Mouse (Mus musculus): Measurements from ENCODE around the gene Slc41a1. TPM values are rescaled to one million over a fixed set of nuclear protein-coding genes. Genes with fewer than 3 reads are reported as not detected.

Slc41a1 gene
- 1.3 and 1.5 TPM in 2 replicates for total RNA-seq (2014; rRNA removed)
- 3.0 and 5.8 TPM in 2 replicates for polyA plus RNA-seq (2012; rRNA removed)

GRCm38 (mm10) chr1:131827207-131827786, at the start of gene Slc41a1:
Slc41a1 (plus strand) TSS chr1:131827493.
- Histone ChIP-seq H3K4me3 (ENCODE audit: insufficient read depth, low read depth, low read length) (peak within 1 kb of the TSS; percentile 80), H3K36me3 (ENCODE audit: control insufficient read depth, insufficient read depth, low read length) (no peaks in the 10 kb centered on the region), H3K4me1 (ENCODE audit: control insufficient read depth, insufficient read depth, low read length) (peaks cover 11% of the 10 kb centered on the region), H3K9ac (ENCODE audit: low read depth, low read length) (peak within 1 kb of the TSS; percentile 89), H3K27ac (replicated peaks; ENCODE audit: insufficient read depth, low read depth, low read length) (peak within 1 kb of the TSS; percentile 62), H3K27me3 (ENCODE audit: control insufficient read depth, insufficient read depth, low read length) (no peaks in the 10 kb centered on the region), H3K79me2 (ENCODE audit: control insufficient read depth, insufficient read depth, low read length) (no peaks in the 10 kb centered on the region)
- no peak for TF ChIP-seq CTCF (IDR thresholded peaks at IDR 0.05; ENCODE audit: low read depth, low read length)
- TF ChIP-seq POLR2A (IDR thresholded peaks at IDR 0.05; ENCODE audit: extremely low read depth, insufficient read depth, low read length): no peak
- no peak for DNase-seq (ENCODE audit: extremely low read depth, low read depth, low spot score)
- 8% methylated on average over 25 of the region's 25 CpGs for WGBS

- peaks cover 8% of the 10 kb centered on the region for H3K4me1 ChIP-seq (ENCODE audit: control insufficient read depth, insufficient read depth, low read length)
- no peaks in the 10 kb centered on the region for H3K27me3 ChIP-seq (ENCODE audit: control insufficient read depth, insufficient read depth, low read length)
- no peak for TF ChIP-seq CTCF (IDR thresholded peaks at IDR 0.05; ENCODE audit: low read depth, low read length)
- TF ChIP-seq POLR2A (IDR thresholded peaks at IDR 0.05; ENCODE audit: extremely low read depth, insufficient read depth, low read length): no peak
- no peaks in the 10 kb centered on the region; the same call in 1 of the 2 replicates for H3K79me2 ChIP-seq (ENCODE audit: control insufficient read depth, insufficient read depth, low read length)
- no peak for DNase-seq (ENCODE audit: extremely low read depth, low read depth, low spot score)
- H3K27ac ChIP-seq (replicated peaks; ENCODE audit: insufficient read depth, low read depth, low read length): no peak overlapping the region
- peaks cover 2% of the 10 kb centered on the region; the same call in 1 of the 2 replicates for H3K36me3 ChIP-seq (ENCODE audit: control insufficient read depth, insufficient read depth, low read length)
- no peak overlapping the region for H3K9ac ChIP-seq (ENCODE audit: low read depth, low read length)
- WGBS: 86% methylated on average over 3 of the region's 3 CpGs
- no peak overlapping the region for H3K4me3 ChIP-seq (ENCODE audit: insufficient read depth, low read depth, low read length)
Measured at GRCm38 (mm10) chr1:131794591-131794990, 32.7 kb upstream of the Slc41a1 start.

DNA sequence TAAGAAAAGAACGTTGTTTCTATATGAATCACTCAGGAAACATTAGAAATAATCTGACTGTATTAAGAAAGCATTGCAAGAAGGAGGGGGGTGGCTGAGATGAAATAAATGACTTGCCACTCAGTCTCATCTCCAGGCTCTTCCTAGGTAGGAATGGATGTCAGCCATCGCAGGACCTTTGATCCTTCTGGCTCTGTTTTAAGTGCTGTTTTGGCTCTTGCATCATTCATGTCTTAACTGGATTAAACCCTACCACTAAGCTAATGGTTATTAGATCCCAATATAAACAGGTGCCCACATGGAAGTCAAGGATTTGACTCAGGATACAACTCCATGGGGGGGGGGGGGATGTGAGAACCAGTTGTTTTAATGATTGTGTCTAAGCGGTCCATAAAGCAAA, 32.1 kb upstream of the Slc41a1 start:
- peak; percentile 87 for DNase-seq (ENCODE audit: extremely low read depth, low read depth, low spot score)
- H3K36me3 ChIP-seq (ENCODE audit: control insufficient read depth, insufficient read depth, low read length): peaks cover 2% of the 10 kb centered on the region; the same call in 1 of the 2 replicates
- 58% methylated on average over 3 of the region's 3 CpGs for whole genome bisulfite sequencing

GRCm38 (mm10) chr1:131797202-131797909, 29.9 kb upstream of the Slc41a1 start, which contains the start of gene Pm20d1:
Pm20d1 (plus strand) TSS chr1:131797381.
- Histone ChIP-seq H3K27ac (replicated peaks; ENCODE audit: insufficient read depth, low read depth, low read length) (peak within 1 kb of the TSS; percentile 93), H3K36me3 (ENCODE audit: control insufficient read depth, insufficient read depth, low read length) (peaks cover 12% of the 10 kb centered on the region; the same call in 1 of the 2 replicates)

More for the DNA sequence above, 32.1 kb upstream of the Slc41a1 start:
- Histone ChIP-seq H3K4me3 (ENCODE audit: insufficient read depth, low read depth, low read length) (no peak overlapping the region), H3K4me1 (ENCODE audit: control insufficient read depth, insufficient read depth, low read length) (peaks cover 8% of the 10 kb centered on the region), H3K27me3 (ENCODE audit: control insufficient read depth, insufficient read depth, low read length) (no peaks in the 10 kb centered on the region), H3K9ac (ENCODE audit: low read depth, low read length) (no peak overlapping the region), H3K79me2 (ENCODE audit: control insufficient read depth, insufficient read depth, low read length) (no peaks in the 10 kb centered on the region; the same call in 1 of the 2 replicates), H3K27ac (replicated peaks; ENCODE audit: insufficient read depth, low read depth, low read length) (peak overlapping the region; percentile 3; the same call in 1 of the 2 replicates)
- TF ChIP-seq POLR2A (IDR thresholded peaks at IDR 0.05; ENCODE audit: extremely low read depth, insufficient read depth, low read length) (no peak), CTCF (IDR thresholded peaks at IDR 0.05; ENCODE audit: low read depth, low read length) (no peak)

GRCm38 (mm10) chr1:131800001-131800400, 27.3 kb upstream of the Slc41a1 start:
- Histone ChIP-seq H3K36me3 (ENCODE audit: control insufficient read depth, insufficient read depth, low read length) (peaks cover 30% of the 10 kb centered on the region), H3K27ac (replicated peaks; ENCODE audit: insufficient read depth, low read depth, low read length) (no peak overlapping the region), H3K4me3 (ENCODE audit: insufficient read depth, low read depth, low read length) (no peak overlapping the region), H3K27me3 (ENCODE audit: control insufficient read depth, insufficient read depth, low read length) (no peaks in the 10 kb centered on the region), H3K79me2 (ENCODE audit: control insufficient read depth, insufficient read depth, low read length) (no peaks in the 10 kb centered on the region; the same call in 1 of the 2 replicates), H3K9ac (ENCODE audit: low read depth, low read length) (no peak overlapping the region), H3K4me1 (ENCODE audit: control insufficient read depth, insufficient read depth, low read length) (peaks cover 8% of the 10 kb centered on the region)
- DNase-seq (ENCODE audit: extremely low read depth, low read depth, low spot score): no peak
- TF ChIP-seq CTCF (IDR thresholded peaks at IDR 0.05; ENCODE audit: low read depth, low read length) (no peak), POLR2A (IDR thresholded peaks at IDR 0.05; ENCODE audit: extremely low read depth, insufficient read depth, low read length) (no peak)
- 64% methylated on average over 1 of the region's 1 CpGs for WGBS

More at GRCm38 (mm10) chr1:131797202-131797909, 29.9 kb upstream of the Slc41a1 start, which contains the start of gene Pm20d1:
- peak within 1 kb of the TSS; percentile 60 for H3K4me3 ChIP-seq (ENCODE audit: insufficient read depth, low read depth, low read length)
- H3K27me3 ChIP-seq (ENCODE audit: control insufficient read depth, insufficient read depth, low read length): no peaks in the 10 kb centered on the region
- TF ChIP-seq POLR2A (IDR thresholded peaks at IDR 0.05; ENCODE audit: extremely low read depth, insufficient read depth, low read length): peak; percentile 92
- TF ChIP-seq CTCF (IDR thresholded peaks at IDR 0.05; ENCODE audit: low read depth, low read length): no peak
- H3K9ac ChIP-seq (ENCODE audit: low read depth, low read length): peak within 1 kb of the TSS; percentile 70
- H3K79me2 ChIP-seq (ENCODE audit: control insufficient read depth, insufficient read depth, low read length): no peaks in the 10 kb centered on the region; the same call in 1 of the 2 replicates
- H3K4me1 ChIP-seq (ENCODE audit: control insufficient read depth, insufficient read depth, low read length): peaks cover 8% of the 10 kb centered on the region
- WGBS: 4% methylated on average over 26 of the region's 26 CpGs
- peak; percentile 99 for DNase-seq (ENCODE audit: extremely low read depth, low read depth, low spot score)

All from liver, adult 2 months (tissue).